Mouse (Mus musculus) brain, embryonic 14.5 days (tissue): Measurements from ENCODE around the gene Sparc. TPM values are rescaled to one million over a fixed set of nuclear protein-coding genes. Genes with fewer than 3 reads are reported as not detected.
"Not testable (repeated sequence)": the region's sequence is repeated elsewhere in the genome, so short reads cannot be mapped to it uniquely, and the experiment has no call there.

Source experiments
- DNase-seq: peaks from one replicate; pipeline ENCODE4 v3.0.0-alpha.2; 2011; ENCODE audit warnings: low read depth
- CTCF ChIP-seq: fragments of 200-500 bp; IDR thresholded peaks from 2 replicates; pipeline ENCODE4 v1.5.1; 2012; ENCODE audit warnings: inconsistent platforms, mild to moderate bottlenecking, moderate library complexity, borderline replicate concordance; ENCODE audit not compliant: insufficient read depth, insufficient read length; ENCODE audit errors: extremely low read depth
- POLR2A ChIP-seq: fragments of 200-500 bp; IDR thresholded peaks from 2 replicates; pipeline ENCODE4 v1.6.1; 2012; ENCODE audit warnings: mild to moderate bottlenecking, inconsistent platforms, borderline replicate concordance; ENCODE audit not compliant: poor library complexity, insufficient read depth, insufficient read length, severe bottlenecking; ENCODE audit errors: extremely low read depth
- polyA plus RNA-seq: library from polyadenylated mRNA; depleted of rRNA; stranded (reverse); fragments of >200 nt; gene quantifications from 2 replicates; pipeline ENCODE4 v1.2.3, GENCODE M21; 2012

Gene Sparc
- polyA plus RNA-seq, 1 experiment = 497 TPM

GRCm38 (mm10) chr11:55428186-55429012 is 5.4 kb upstream of the Sparc start:
- peak; percentile 91 for DNase-seq
- TF ChIP-seq CTCF (no peak), POLR2A (no peak)

GRCm38 (mm10) chr11:55424746-55425360 is 1.9 kb upstream of the Sparc start:
- no peak for TF ChIP-seq POLR2A
- TF ChIP-seq CTCF = no peak
- no peak for DNase-seq

- TF ChIP-seq CTCF (no peak), POLR2A (no peak)
- DNase-seq = peak; percentile 87
Observed at GRCm38 (mm10) chr11:55423756-55424155, 773 bp upstream of the Sparc start.

- TF ChIP-seq POLR2A (no peak), CTCF (no peak)
- DNase-seq = peak; percentile 83
Observed at GRCm38 (mm10) chr11:55419678-55420307, 3.2 kb downstream of the Sparc start.

GRCm38 (mm10) chr11:55419296-55419677 is 3.7 kb downstream of the Sparc start:
- no peak for TF ChIP-seq POLR2A
- no peak for TF ChIP-seq CTCF
- no peak for DNase-seq

GRCm38 (mm10) chr11:55418704-55419061 is 4.3 kb downstream of the Sparc start:
- TF ChIP-seq CTCF (no peak), POLR2A (no peak)
- no peak for DNase-seq

- TF ChIP-seq CTCF (no peak), POLR2A (no peak)
- peak; percentile 84 for DNase-seq
Observed at GRCm38 (mm10) chr11:55417898-55418703, 4.9 kb downstream of the Sparc start.

- no peak for DNase-seq
- no peak for TF ChIP-seq POLR2A
Observed at GRCm38 (mm10) chr11:55416609-55417265, 6.2 kb downstream of the Sparc start.

- DNase-seq = not testable (repeated sequence)
Observed at GRCm38 (mm10) chr11:55415731-55416130, 7.3 kb downstream of the Sparc start.

GRCm38 (mm10) chr11:55415036-55415704 is 7.8 kb downstream of the Sparc start:
- DNase-seq = no peak
- TF ChIP-seq CTCF (no peak), POLR2A (no peak)

- no peak for DNase-seq
Observed at GRCm38 (mm10) chr11:55414314-55414713, 8.7 kb downstream of the Sparc start.

More at GRCm38 (mm10) chr11:55414314-55414713, 8.7 kb downstream of the Sparc start:
- TF ChIP-seq CTCF (no peak), POLR2A (no peak)
